Mouse (Mus musculus) kidney, adult 2 months (tissue): Measurements from ENCODE around the gene Mettl7a2.

Experiments
- CTCF ChIP-seq: fragments of 200-500 bp; conservative IDR thresholded peaks from 2 replicates; pipeline ENCODE4 v1.5.1; 2011; ENCODE audit warnings: low read depth, mild to moderate bottlenecking, control low read depth, low read length, moderate library complexity, mixed read lengths; ENCODE audit not compliant: insufficient read depth, insufficient read length
- POLR2A ChIP-seq: fragments of 200-500 bp; IDR thresholded peaks from one replicate; pipeline ENCODE4 v1.6.1; 2011; ENCODE audit warnings: low read depth, low read length, control low read depth

GRCm38 (mm10) chr15:100395561-100395960 is 42.6 kb downstream of the Mettl7a2 start:
- TF ChIP-seq CTCF (no peak), POLR2A (no peak)
